In the genomic region with DNA sequence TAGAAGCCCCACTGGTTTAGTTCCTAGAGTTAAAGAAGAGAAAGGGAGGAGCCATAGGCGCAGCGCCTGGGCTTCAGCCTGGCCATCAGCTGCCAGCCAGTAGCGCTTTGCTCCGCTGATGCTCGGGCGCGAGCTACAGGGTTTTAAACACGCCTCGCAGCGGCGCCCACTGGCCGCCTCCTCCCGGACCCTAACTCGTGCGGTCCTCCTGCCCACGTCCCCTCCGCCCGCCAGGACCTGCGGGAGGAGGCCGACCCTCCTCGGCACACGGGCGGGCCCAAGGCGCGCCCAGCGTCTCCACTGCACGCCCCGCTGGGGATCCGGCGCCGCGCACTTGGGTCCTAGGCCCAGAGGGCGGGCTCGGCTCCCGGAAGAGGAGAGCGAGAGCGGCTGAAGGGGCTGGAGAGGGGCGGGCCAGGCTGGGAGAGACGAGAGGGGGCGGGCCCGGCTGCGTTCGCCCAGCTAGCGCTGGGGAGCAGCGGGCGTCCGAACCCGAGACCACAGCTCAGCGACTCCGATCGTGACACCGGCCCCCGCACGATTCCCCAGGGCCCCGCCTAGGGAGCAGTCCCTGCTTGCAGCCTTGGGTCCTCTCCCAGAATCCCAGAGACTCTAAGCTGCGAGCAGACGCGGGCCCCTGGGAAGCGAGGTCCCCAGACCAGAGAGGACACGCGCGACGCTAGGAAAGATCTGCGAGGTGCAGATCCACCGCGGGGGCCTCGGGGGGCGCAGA, we compare ENCODE assay signal across 8 mouse cellular contexts. TPM values are rescaled to one million over a fixed set of nuclear protein-coding genes. Genes with fewer than 3 reads are reported as not detected.
DNase-seq lines count a peak whose midpoint lies in the region; ATAC-seq and TF ChIP-seq lines count a peak whose summit lies in the region.

A gene (plus strand): TSS at position 422 of the 733 bp plus-strand sequence.

- no peaks in the 10 kb centered on the region for H3K36me3 ChIP-seq in midbrain, postnatal 0 days (ENCODE audit: insufficient read depth, low read length)

- H3K4me1 ChIP-seq in midbrain, postnatal 0 days (ENCODE audit: insufficient read depth, low read length): peaks cover 17% of the 10 kb centered on the region; the same call in 1 of the 2 replicates

- peak; percentile 25 for TF ChIP-seq CTCF in midbrain, postnatal 0 days (IDR thresholded peaks at IDR 0.05)

- ATAC-seq in midbrain, postnatal 0 days (ENCODE audit: low FRiP score): peak; percentile 92

- peak; percentile 59 to 64 for DNase-seq in cerebellum, postnatal 14 days
- no peak for DNase-seq in cerebellum, adult 9-10 months
- DNase-seq in embryo, embryonic 11.5 days (ENCODE audit: low read depth, low spot score): peak; percentile 75
- peak; percentile 66 to 74 for DNase-seq in heart, adult 18-20 months
- peak; percentile 24 for DNase-seq in kidney, adult 11 months
- DNase-seq in liver: peak; percentile 79
- peak; percentile 83 for DNase-seq in midbrain, postnatal 0 days (ENCODE audit: low spot score)
- DNase-seq in spleen, postnatal 36 days (ENCODE audit: low spot score in 2 of 2): peak; percentile 49 to 52

- peak within 1 kb of the TSS; percentile 73 for H3K27ac ChIP-seq in midbrain, postnatal 0 days (ENCODE audit: low read depth, low read length)

- no peaks in the 10 kb centered on the region for H3K9me3 ChIP-seq in midbrain, postnatal 0 days (ENCODE audit: low read length)

- peak within 1 kb of the TSS; percentile 76 for H3K9ac ChIP-seq in midbrain, postnatal 0 days (replicated peaks; ENCODE audit: low read length, poor library complexity, severe bottlenecking)

- H3K27me3 ChIP-seq in midbrain, postnatal 0 days (ENCODE audit: insufficient read depth, low read length): no peaks in the 10 kb centered on the region

- peak within 1 kb of the TSS; percentile 68 for H3K4me3 ChIP-seq in midbrain, postnatal 0 days (ENCODE audit: low read depth, low read length)

- peak within 1 kb of the TSS; percentile 93 for H3K4me2 ChIP-seq in midbrain, postnatal 0 days (ENCODE audit: low read depth, low read length, poor library complexity, severe bottlenecking)

- under 1% methylated on average over 58 of the region's 68 CpGs for WGBS in midbrain, postnatal 0 days

RNA-seq across cellular contexts. Expression of the gene that starts here (rescaled TPM):
- 1 to 10 TPM; 1.3 to 1.8 TPM for total RNA-seq in heart, adult 18-20 months (2021)
- 60.1 and 70.3 TPM in 2 replicates for total RNA-seq in midbrain, postnatal 0 days (2014; rRNA removed)
- polyA plus RNA-seq in midbrain, postnatal 0 days (2015; fragmentation: Nextera tagmentation; extraction: Ambion mirVana): 32.0 and 39.1 TPM in 2 replicates

Comparison
In these comparisons a context has a peak if more than half of its experiments do, and no peak if none do; other contexts are left out.
1. RNA of the gene that starts here (total RNA-seq): 60.1 to 70.3 TPM in midbrain, postnatal 0 days; 1.3 to 1.8 TPM in heart, adult 18-20 months; every median in the first group is over 10 times any median in the second.